Mouse (Mus musculus): ENCODE data around the gene Rimklb. TPM values are rescaled to one million over a fixed set of nuclear protein-coding genes. Genes with fewer than 3 reads are reported as not detected.
A peak's percentile ranks its signal among the peaks of the same experiment; 100 is the strongest.
"Not testable (repeated sequence)": the region's sequence is repeated elsewhere in the genome, so short reads cannot be mapped to it uniquely, and the experiment has no call there.

Rimklb gene
- polyA plus RNA-seq (2015; fragmentation: Nextera tagmentation; extraction: Ambion mirVana), result 98.3 and 106 TPM in 2 replicates

DNA sequence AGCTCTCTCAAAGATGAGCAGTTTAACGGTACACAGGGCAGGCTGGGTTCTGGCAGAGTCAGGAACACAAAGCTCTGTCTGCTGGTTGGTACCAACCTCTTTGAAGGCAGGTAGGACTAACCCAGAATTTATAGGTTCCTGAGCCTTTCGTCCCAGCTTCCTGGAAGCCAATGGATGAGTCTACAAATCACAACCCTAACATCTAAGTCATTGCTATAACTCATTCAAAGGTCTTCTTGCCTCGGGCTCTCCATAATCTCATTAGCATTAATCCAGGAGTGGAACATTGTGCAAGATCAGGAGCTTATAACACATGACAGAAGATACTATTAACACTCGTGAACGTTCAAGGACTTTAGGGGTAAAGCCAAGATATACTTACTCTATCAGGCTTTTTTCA, at the start of gene Rimklb:
Rimklb (minus strand) TSS at position 101 of the 400 bp plus-strand sequence.
- Histone ChIP-seq H3K27me3 (no peaks in the 10 kb centered on the region), H3K4me3 (no peak within 1 kb of the TSS), H3K9ac (replicated peaks) (no peak within 1 kb of the TSS), H3K9me3 (no peaks in the 10 kb centered on the region), H3K4me1 (peaks cover 32% of the 10 kb centered on the region), H3K4me2 (replicated peaks) (no peak within 1 kb of the TSS), H3K36me3 (no peaks in the 10 kb centered on the region), H3K27ac (replicated peaks) (no peak within 1 kb of the TSS)
- ATAC-seq (replicated peaks), result no peak
- 72% methylated on average over 5 of the region's 5 CpGs for WGBS

DNA sequence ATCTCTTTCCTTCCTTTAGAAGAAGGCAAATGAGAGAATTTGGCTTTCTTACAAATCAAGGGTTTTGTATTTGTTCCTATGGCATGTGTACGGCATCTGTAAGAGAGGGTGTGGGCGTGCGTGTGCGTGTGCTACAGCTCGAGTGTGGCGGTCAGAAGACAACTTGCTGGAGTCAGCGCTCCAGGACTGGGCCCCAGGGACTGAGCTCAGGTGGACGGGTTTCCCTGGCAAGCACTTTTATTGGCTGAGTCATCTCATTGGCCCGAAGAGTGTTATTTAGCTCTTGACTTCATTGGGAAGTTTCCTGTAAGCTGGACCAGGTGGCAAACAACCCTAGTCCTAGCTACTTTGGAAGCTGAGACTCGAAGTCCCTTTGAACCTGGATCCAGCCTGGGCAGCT, 47.4 kb upstream of the Rimklb start:
- H3K4me3 ChIP-seq, result no peak overlapping the region
- ATAC-seq (replicated peaks), result no peak
- 80% methylated on average over 10 of the region's 10 CpGs for WGBS
- no peak overlapping the region for H3K27ac ChIP-seq (replicated peaks)
- no peaks in the 10 kb centered on the region for H3K9me3 ChIP-seq
- no peaks in the 10 kb centered on the region for H3K27me3 ChIP-seq
- no peaks in the 10 kb centered on the region for H3K36me3 ChIP-seq
- H3K4me2 ChIP-seq (replicated peaks), result no peak overlapping the region
- H3K9ac ChIP-seq (replicated peaks), result no peak overlapping the region
- no peaks in the 10 kb centered on the region for H3K4me1 ChIP-seq

DNA sequence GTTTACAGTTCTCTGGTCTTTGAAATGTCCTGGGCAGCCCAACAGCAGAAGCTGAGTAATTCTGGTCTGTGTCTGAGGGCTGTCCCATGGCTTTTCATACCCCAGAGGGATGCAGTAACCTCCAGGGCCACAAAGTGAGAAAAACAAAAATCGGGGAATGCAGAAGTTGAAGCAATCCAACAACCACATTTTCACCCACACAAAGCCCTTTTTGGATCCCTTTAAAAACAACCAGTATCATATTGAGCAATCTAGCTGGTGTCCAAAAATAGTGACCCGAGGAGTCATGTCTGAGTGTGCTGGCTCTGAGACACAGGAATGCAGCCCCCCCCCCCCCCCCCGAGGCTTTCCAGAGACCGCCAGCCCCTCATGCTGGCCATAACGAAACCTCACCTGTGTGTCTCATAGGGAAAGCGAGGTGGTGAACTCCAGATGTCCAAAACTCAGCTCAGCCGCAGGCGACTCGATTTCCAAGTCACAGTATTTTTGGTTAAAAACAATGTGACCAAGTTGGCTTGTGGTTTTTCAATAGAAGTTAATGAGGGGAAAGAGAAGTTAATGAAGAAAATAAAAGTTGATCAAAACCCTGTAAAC, 46.8 kb upstream of the Rimklb start:
- no peak overlapping the region for H3K4me3 ChIP-seq
- H3K9ac ChIP-seq (replicated peaks), result no peak overlapping the region
- ATAC-seq (replicated peaks), result no peak
- no peaks in the 10 kb centered on the region for H3K9me3 ChIP-seq
- WGBS, result 80% methylated on average over 9 of the region's 9 CpGs
- no peak overlapping the region for H3K27ac ChIP-seq (replicated peaks)
- no peak overlapping the region for H3K4me2 ChIP-seq (replicated peaks)
- H3K4me1 ChIP-seq, result no peaks in the 10 kb centered on the region
- H3K36me3 ChIP-seq, result no peaks in the 10 kb centered on the region
- H3K27me3 ChIP-seq, result no peaks in the 10 kb centered on the region

DNA sequence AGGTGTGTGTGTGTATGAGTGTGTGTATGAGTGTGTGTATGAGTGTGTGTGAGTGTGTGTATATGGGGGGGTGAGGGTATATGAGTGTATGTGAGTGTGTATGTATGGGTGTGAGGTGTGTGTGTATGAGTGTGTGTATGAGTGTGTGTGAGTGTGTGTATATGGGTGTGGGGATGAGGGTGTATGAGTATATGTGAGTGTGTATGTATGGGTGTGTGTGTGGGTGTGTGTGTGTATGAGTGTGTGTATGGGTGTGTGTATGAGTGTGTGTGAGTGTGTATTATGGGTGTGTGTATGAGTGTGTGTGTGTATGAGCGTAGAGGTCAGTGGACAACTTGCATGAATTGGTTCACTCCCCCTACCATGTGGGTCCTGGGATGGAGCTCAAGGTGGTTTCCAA, 46.1 kb upstream of the Rimklb start:
- WGBS, result 100% methylated on average over 1 of the region's 1 CpGs
- no peak overlapping the region for H3K4me3 ChIP-seq
- no peaks in the 10 kb centered on the region for H3K9me3 ChIP-seq
- H3K4me2 ChIP-seq (replicated peaks), result no peak overlapping the region
- H3K36me3 ChIP-seq, result no peaks in the 10 kb centered on the region
- H3K9ac ChIP-seq (replicated peaks), result no peak overlapping the region
- no peak for ATAC-seq (replicated peaks)
- H3K27me3 ChIP-seq, result no peaks in the 10 kb centered on the region
- no peak overlapping the region for H3K27ac ChIP-seq (replicated peaks)
- H3K4me1 ChIP-seq, result no peaks in the 10 kb centered on the region

DNA sequence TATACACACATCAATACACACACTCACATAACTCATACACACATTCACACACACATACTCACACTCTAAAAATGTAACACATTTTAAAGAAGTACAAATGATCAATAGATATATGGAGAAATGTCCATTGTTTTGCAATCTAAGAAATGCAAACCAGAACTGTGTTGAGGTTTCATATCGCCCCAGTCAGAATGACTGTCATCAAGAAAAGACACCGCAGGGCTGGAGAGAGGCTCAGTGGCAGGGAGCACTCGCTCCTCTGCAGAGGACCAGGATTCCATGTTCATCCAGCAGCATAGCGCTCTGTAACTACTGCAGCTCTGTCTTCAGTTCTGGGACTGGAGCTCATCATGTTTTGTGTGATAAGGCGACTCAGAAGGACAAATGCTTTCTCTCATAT, 45.0 kb upstream of the Rimklb start:
- Histone ChIP-seq H3K9me3 (no peaks in the 10 kb centered on the region), H3K4me1 (no peaks in the 10 kb centered on the region), H3K4me3 (no peak overlapping the region), H3K4me2 (replicated peaks) (no peak overlapping the region), H3K36me3 (no peaks in the 10 kb centered on the region), H3K27ac (replicated peaks) (no peak overlapping the region), H3K27me3 (no peaks in the 10 kb centered on the region), H3K9ac (replicated peaks) (no peak overlapping the region)
- no peak for ATAC-seq (replicated peaks)
- WGBS, result 83% methylated on average over 5 of the region's 5 CpGs

DNA sequence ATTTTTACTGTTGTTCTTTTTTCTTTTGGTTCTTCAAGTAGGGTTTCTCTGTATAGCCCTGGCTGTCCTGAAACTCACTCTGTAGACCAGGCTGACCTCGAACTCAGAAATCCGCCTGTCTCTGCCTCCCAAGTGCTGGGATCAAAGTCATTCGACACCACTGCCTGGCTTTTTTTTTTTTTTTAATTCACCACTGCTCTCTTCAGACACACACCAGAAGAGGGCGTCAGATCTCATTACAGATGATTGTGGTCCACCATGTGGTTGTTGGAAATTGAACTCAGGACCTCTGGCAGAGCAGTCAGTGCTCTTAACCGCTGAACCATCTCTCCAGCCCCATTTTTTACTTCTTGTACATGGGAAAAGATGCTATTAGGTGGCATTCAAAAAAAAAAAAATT, 43.9 kb upstream of the Rimklb start:
- WGBS, result 74% methylated on average over 5 of the region's 5 CpGs
- H3K4me2 ChIP-seq (replicated peaks); H3K27ac ChIP-seq (replicated peaks); H3K36me3 ChIP-seq; H3K9ac ChIP-seq (replicated peaks); H3K9me3 ChIP-seq; ATAC-seq (replicated peaks); H3K27me3 ChIP-seq; H3K4me3 ChIP-seq; H3K4me1 ChIP-seq: not testable (repeated sequence)

DNA sequence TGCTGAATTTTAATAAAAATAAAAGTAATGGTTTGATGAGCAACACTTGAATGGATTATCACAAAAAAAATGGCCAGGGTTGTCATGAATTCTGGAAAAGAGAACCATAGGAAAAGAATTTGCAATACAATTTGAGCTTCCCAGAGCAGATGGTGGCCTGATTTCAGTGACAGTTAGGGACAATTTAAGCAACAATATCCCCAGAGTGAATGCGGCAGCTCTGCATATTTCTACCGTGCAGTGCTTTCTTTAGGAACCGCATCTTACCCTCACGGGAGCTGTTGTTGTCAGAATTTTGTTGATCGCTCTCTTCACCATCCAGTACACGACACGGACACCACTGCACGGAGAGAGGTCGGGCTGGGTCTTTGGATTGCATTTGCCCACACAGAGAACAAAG, 41.0 kb upstream of the Rimklb start:
- no peak for ATAC-seq (replicated peaks)
- no peak overlapping the region for H3K4me2 ChIP-seq (replicated peaks)
- WGBS, result 78% methylated on average over 9 of the region's 9 CpGs

DNA sequence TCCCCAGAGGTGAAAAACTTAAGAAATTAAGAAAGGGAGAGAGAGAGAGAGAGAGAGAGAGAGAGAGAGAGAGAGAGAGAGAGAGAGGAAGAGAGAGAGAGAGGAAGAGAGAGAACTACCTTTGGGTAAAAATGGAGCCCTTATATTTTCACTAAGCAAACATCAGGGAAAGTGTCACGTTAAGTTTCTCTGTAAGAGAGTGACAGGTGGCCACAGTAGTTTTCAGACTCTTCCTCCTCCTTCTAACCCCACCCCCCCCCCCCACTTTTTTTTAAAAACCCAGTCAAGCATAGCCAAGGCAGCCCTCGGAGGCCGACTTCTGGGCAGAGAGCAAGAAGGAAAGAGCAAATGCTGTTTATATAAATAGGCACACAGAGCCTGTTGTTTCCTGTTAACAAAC, 35.5 kb upstream of the Rimklb start:
- Histone ChIP-seq H3K27me3 (no peaks in the 10 kb centered on the region), H3K4me2 (replicated peaks) (no peak overlapping the region), H3K4me3 (no peak overlapping the region), H3K9me3 (no peaks in the 10 kb centered on the region), H3K9ac (replicated peaks) (no peak overlapping the region), H3K36me3 (no peaks in the 10 kb centered on the region), H3K4me1 (peaks cover 6% of the 10 kb centered on the region; the same call in 1 of the 2 replicates), H3K27ac (replicated peaks) (no peak overlapping the region)
- 18% methylated on average over 3 of the region's 3 CpGs for WGBS
- no peak for ATAC-seq (replicated peaks)

More for the DNA sequence above, 41.0 kb upstream of the Rimklb start:
- H3K9ac ChIP-seq (replicated peaks), result no peak overlapping the region
- no peaks in the 10 kb centered on the region for H3K9me3 ChIP-seq
- no peaks in the 10 kb centered on the region for H3K27me3 ChIP-seq
- H3K36me3 ChIP-seq, result no peaks in the 10 kb centered on the region
- H3K27ac ChIP-seq (replicated peaks), result no peak overlapping the region
- no peaks in the 10 kb centered on the region for H3K4me1 ChIP-seq
- H3K4me3 ChIP-seq, result no peak overlapping the region

DNA sequence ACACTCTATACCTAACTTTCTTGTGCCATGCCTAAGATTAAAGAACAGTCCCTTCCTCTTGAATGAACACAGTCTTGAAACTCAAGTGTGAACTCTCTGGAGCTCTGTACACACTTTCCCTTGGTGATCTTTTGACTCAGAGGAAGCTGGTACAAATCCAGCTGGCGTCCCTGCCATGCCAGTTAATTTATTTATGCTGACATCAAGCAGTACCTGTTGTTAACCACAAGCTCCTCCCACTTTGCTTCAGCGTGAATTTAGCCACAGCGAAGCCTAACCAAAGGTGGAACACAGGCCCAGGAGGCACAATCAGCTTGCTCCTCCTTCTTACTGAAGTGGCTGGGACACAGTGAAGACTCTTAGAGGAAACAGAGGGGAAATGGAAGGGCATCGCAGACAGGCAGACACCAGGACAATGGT, 34.3 kb upstream of the Rimklb start:
- H3K27me3 ChIP-seq, result no peaks in the 10 kb centered on the region
- H3K36me3 ChIP-seq, result no peaks in the 10 kb centered on the region
- no peaks in the 10 kb centered on the region for H3K9me3 ChIP-seq
- H3K4me2 ChIP-seq (replicated peaks), result peak overlapping the region; percentile 33
- ATAC-seq (replicated peaks), result peak; percentile 48; the same call in 1 of the 2 replicates
- WGBS, result 4% methylated on average over 4 of the region's 4 CpGs
- no peak overlapping the region for H3K9ac ChIP-seq (replicated peaks)
- H3K27ac ChIP-seq (replicated peaks), result no peak overlapping the region; the same call in 1 of the 2 replicates
- peaks cover 6% of the 10 kb centered on the region; the same call in 1 of the 2 replicates for H3K4me1 ChIP-seq
- H3K4me3 ChIP-seq, result peak overlapping the region; percentile 13; the same call in 1 of the 2 replicates

DNA sequence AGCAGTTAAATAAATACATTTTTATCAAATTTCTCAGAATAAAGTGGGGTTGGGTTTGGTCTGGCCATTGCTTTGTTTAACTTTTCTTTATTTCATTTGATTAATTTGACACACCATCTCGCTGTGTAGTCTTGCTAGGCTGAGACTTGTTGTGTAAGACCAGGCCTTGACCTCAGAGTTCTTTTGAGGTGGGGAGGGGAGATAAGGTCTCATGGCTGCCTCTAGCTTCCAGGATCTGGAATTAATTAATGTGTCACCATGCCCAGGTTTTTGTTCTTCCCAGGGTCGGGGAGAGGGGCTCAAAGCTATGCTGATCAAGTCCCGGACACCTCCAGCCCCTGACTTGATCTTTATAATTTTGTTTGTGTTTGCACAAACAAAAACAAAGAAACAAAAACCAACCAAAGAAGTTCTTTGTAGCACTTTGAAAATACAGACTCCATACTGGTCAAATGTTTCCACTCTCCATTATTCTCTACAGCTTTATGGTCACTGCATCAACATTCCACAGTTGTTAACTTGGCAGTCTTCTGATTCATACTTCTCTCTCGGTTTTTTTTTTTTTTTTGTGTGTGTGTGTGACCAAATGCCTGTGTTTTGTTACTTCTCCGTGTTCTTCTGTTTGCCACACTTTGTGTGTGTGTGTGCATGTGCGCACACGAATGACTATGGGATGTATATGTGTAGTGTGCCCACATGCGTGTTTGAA, 33.1 kb upstream of the Rimklb start:
- no peak overlapping the region for H3K27ac ChIP-seq (replicated peaks)
- H3K36me3 ChIP-seq, result no peaks in the 10 kb centered on the region
- ATAC-seq (replicated peaks), result no peak
- no peaks in the 10 kb centered on the region for H3K9me3 ChIP-seq
- no peaks in the 10 kb centered on the region for H3K27me3 ChIP-seq
- WGBS, result 75% methylated on average over 8 of the region's 8 CpGs
- no peak overlapping the region for H3K4me3 ChIP-seq
- no peak overlapping the region for H3K4me2 ChIP-seq (replicated peaks)
- peaks cover 6% of the 10 kb centered on the region; the same call in 1 of the 2 replicates for H3K4me1 ChIP-seq
- H3K9ac ChIP-seq (replicated peaks), result no peak overlapping the region

DNA sequence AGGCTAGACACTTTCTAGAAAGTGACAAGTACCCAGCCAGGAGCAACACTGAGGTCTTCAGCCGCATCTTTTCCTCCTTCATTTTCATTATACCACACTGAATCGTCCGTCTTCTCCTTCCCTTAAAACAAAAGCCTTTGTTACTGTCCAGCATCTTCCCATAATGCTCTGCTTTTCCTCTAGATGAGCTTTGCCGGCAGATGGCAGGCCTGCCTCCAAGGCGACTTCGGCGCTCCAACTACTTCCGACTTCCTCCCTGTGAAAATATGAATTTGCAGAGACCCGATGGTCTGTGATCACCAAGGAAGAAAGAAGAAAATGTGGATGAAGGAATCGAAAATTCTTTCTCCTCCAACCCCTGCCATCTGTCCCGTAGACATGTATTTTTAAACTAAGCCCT, 29.6 kb upstream of the Rimklb start:
- H3K4me2 ChIP-seq (replicated peaks), result no peak overlapping the region
- H3K36me3 ChIP-seq, result no peaks in the 10 kb centered on the region
- no peaks in the 10 kb centered on the region for H3K27me3 ChIP-seq
- no peak overlapping the region for H3K4me3 ChIP-seq
- H3K4me1 ChIP-seq, result peaks cover 3% of the 10 kb centered on the region; the same call in 1 of the 2 replicates
- H3K27ac ChIP-seq (replicated peaks), result no peak overlapping the region
- no peak overlapping the region for H3K9ac ChIP-seq (replicated peaks)
- WGBS, result 76% methylated on average over 11 of the region's 11 CpGs
- ATAC-seq (replicated peaks), result no peak
- no peaks in the 10 kb centered on the region for H3K9me3 ChIP-seq

DNA sequence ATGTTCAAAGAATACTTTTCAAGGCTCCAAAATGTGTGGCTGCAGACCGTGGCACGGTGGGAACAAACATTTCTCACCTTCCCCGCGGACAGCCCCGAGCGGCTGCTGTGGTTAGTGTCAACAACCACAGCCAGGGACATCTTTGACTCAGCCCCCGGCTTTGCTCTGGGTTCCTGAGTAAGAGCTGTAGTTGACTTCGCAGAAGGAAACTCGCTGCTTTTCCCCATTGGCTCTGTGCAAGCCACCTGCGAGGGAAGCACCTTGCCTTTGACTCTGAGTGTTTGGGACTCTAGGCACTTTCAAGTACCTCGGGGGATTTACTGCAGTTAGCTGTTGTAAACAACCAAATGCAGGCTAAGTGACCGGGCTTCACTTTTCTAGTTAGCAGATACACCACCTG, 29.0 kb upstream of the Rimklb start:
- no peak overlapping the region for H3K4me3 ChIP-seq
- 77% methylated on average over 12 of the region's 12 CpGs for WGBS
- H3K27ac ChIP-seq (replicated peaks), result no peak overlapping the region
- no peak for ATAC-seq (replicated peaks)
- H3K9me3 ChIP-seq, result no peaks in the 10 kb centered on the region
- no peaks in the 10 kb centered on the region for H3K36me3 ChIP-seq
- H3K9ac ChIP-seq (replicated peaks), result no peak overlapping the region
- no peak overlapping the region for H3K4me2 ChIP-seq (replicated peaks)
- H3K27me3 ChIP-seq, result no peaks in the 10 kb centered on the region
- H3K4me1 ChIP-seq, result no peaks in the 10 kb centered on the region
